Mouse (Mus musculus) mammary gland, adult 2 months (tissue): ENCODE data around the gene Smim4. TPM values are rescaled to one million over a fixed set of nuclear protein-coding genes. Genes with fewer than 3 reads are reported as not detected.

Experiments
- polyA plus RNA-seq: library from polyadenylated mRNA; depleted of rRNA; stranded (reverse); fragments of >200 nt; gene quantifications from 2 replicates; pipeline ENCODE4 v1.2.3, GENCODE M21; 2012; ENCODE audit warnings: low replicate concordance; rRNA removed

The Smim4 gene
- polyA plus RNA-seq: 66.4 and 72.9 TPM in 2 replicates

DNA sequence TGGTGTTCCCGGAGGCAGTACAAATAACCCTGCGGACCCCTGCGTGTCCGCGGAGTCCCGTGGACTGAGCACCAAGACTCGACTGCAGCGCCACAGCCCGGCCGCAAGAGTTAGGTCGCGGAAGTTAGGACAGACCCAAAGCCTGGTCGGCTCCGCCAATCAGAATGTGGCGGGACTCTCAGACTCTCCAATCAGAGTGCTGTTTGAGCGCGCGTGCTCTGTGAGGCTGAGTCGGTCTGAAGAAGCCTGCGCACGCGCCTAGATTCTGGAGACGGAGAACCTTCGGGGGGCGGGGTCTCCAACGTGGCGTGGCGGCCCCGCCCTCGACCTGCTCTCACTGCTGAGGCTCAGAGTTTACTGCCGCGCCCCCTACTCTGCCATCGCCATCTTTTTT lies at the start of gene Smim4:
Gene Smim4, minus strand, starts transcription at position 131 of the 394 bp plus-strand sequence.

DNA sequence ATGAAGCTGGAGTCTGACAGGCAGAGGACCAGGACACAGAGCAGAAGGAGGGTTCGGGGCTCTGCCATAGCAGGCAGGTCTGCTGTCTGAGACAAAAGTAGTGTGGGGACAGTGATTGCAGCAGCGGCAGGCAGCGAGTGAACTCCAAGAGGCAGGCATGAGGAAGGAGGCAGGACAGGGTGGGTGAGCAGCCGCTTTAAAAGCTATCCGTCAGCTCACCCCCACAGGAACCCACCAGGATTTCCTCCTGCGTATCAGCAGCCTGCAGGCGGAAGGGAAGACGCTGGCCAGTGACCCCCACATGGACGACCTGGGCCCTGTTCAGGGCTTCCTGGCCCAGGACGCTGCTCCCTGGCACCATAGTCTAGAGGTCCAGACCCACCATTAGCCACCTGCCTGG lies 39.7 kb upstream of the Smim4 start, which contains the start of gene Stab1:
Gene Stab1, minus strand, starts transcription at position 217 of the 400 bp plus-strand sequence.

DNA sequence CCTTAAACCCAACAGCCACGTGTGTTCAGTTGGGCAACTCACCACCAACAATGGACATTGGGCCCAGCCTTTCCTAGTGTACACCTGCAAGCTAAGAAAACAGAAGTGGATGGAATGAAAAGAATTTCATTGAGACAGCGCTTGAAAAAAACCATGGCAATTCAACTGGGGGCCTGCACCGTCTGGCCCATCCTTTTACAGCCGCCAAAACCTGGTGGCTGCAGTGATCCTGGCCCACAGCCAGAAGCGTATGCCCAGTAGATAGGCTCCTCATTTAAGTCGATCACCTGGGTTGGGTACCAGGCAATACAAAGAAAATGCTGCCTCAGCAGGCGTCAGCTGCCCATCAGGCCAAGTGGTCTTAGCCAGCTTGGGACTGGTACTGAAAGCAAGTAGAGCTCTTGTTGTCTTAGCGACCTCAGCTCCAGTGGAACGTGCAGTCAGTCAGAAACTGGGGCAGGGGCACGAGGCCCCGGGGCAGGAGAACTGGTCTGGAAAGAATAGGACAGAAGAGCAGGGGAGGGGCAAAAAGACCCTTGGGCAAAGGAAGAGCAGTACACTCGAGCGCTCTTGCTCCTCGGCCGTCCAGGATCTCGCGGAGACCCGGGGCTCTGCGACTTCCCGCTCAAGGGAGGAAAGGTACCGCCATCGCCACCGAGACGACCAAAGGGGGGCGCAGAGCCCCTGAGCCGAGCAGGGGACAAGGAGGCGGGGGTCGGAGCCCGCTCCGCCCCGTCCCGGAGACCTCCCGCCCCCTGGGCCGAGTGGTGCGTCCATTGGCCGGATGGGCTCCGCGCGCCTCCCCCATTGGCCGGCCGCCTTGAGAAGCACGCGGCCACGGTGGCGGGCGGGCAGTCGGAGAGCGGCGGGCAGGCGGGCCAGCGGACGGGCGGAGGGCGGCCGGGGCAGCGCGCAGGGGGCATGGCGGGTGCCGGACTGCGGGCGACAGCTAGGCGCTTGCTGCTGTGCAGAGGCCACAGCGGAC lies 1.8 kb upstream of the Smim4 start, which contains the start of gene Nt5dc2:
Gene Nt5dc2, plus strand, starts transcription at position 818 of the 985 bp plus-strand sequence.

Other genes with a start within 250 kb of the Smim4 start
- 18.6 and 24.0 TPM in 2 replicates for gene Mustn1, start 249.8 kb downstream of the Smim4 start, polyA plus RNA-seq
- 1.4 and 2.4 TPM in 2 replicates for gene Itih4, start 242.5 kb downstream of the Smim4 start, polyA plus RNA-seq
- 0.49 and 1.3 TPM in 2 replicates for gene Itih3, start 205.2 kb downstream of the Smim4 start, polyA plus RNA-seq
- 0.07 and 0.51 TPM in 2 replicates for gene Itih1, start 185.7 kb downstream of the Smim4 start, polyA plus RNA-seq
- gene Nek4, start 177.6 kb downstream of the Smim4 start, polyA plus RNA-seq: 3.9 and 4.2 TPM in 2 replicates
- 13.0 and 24.7 TPM in 2 replicates for gene Glt8d1, start 127.6 kb downstream of the Smim4 start, polyA plus RNA-seq
- gene Spcs1, start 127.3 kb downstream of the Smim4 start, polyA plus RNA-seq: 79.5 and 175 TPM in 2 replicates
- gene Pbrm1, start 109.8 kb downstream of the Smim4 start, polyA plus RNA-seq: 12.5 and 15.2 TPM in 2 replicates
- 10.4 and 25.8 TPM in 2 replicates for gene Gnl3, start 109.8 kb downstream of the Smim4 start, polyA plus RNA-seq
- 27.5 and 43.4 TPM in 2 replicates for gene Nt5dc2, start 2.1 kb upstream of the Smim4 start, polyA plus RNA-seq
- gene Stab1, start 39.7 kb upstream of the Smim4 start, polyA plus RNA-seq: 134 and 138 TPM in 2 replicates
- 2.7 TPM in 1 of 2 replicates, not detected in the other for gene Tnnc1, start 79.4 kb upstream of the Smim4 start, polyA plus RNA-seq
- 380 and 433 TPM in 2 replicates for gene Nisch, start 88.0 kb upstream of the Smim4 start, polyA plus RNA-seq
- 8.8 and 12.8 TPM in 2 replicates for gene Sema3g, start 88.9 kb upstream of the Smim4 start, polyA plus RNA-seq
- gene Phf7, start 122.4 kb upstream of the Smim4 start, polyA plus RNA-seq: 6.6 and 7.8 TPM in 2 replicates
- 49.3 and 56.2 TPM in 2 replicates for gene Bap1, start 122.5 kb upstream of the Smim4 start, polyA plus RNA-seq
- gene Dnah1, start 194.9 kb upstream of the Smim4 start, polyA plus RNA-seq: 0.56 and 1.2 TPM in 2 replicates
- gene Capn7, start 207.7 kb upstream of the Smim4 start, polyA plus RNA-seq: 10.3 and 16.2 TPM in 2 replicates